Comparison of ENCODE assay signal across 10 mouse cellular contexts in the genomic region with DNA sequence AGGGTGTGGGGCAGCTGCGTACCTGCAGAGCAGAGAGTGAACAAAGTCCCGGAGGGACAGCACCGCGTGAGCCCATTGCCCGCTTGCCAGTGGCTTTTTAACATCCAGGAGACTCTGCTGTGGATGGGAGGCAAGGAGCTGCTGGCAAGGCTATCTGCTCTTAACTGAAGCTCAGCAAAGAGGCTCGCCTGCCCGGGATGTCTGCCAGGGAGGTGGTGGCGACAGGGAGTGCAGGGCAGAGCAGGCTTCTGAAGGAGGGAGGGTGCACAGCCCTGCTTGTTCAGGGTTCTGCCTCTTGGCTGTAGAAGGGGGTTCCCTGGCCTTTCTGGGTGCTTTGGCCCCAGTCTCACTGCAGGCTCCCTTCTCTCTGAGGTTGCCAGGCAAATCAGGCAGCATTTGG. TPM values are rescaled to one million over a fixed set of nuclear protein-coding genes. Genes with fewer than 3 reads are reported as not detected.
DNase-seq lines count a peak whose midpoint lies in the region; ATAC-seq lines count a peak whose summit lies in the region.
"Had no signal": no experiment of that assay in that cellular context is flagged by ENCODE, and none has a peak within 500 bp of the region (broad histone marks: within the 10 kb centered on the region; RNA-seq: fewer than 3 reads in every experiment).

No protein-coding gene starts in this region.

- DNase-seq in heart, adult 18-20 months, result peak; percentile 65 to 71
- DNase-seq in heart, adult 11 months, result no peak
- peak; percentile 87 for DNase-seq in adrenal gland, postnatal 10 days
- peak; percentile 22 to 57 for DNase-seq in gastrocnemius, adult 8-10 months (ENCODE audit: low spot score in 2 of 2)
- DNase-seq in kidney, postnatal 36 days, result no peak

- H3K36me3 ChIP-seq in neural tube, embryonic 15.5 days, result peaks cover 59% of the 10 kb centered on the region

- no peak overlapping the region for H3K9ac ChIP-seq in neural tube, embryonic 15.5 days (replicated peaks)
- H3K9ac ChIP-seq: embryonic facial prominence, embryonic 15.5 days; hindbrain, embryonic 15.5 days; neural tube, embryonic 13.5 days had no signal

- no peaks in the 10 kb centered on the region for H3K27me3 ChIP-seq in neural tube, embryonic 15.5 days (replicated peaks)
- H3K27me3 ChIP-seq: embryonic facial prominence, embryonic 15.5 days; hindbrain, embryonic 15.5 days; neural tube, embryonic 13.5 days had no signal

- H3K4me3 ChIP-seq in neural tube, embryonic 15.5 days (replicated peaks), result no peak overlapping the region
- H3K4me3 ChIP-seq: embryonic facial prominence, embryonic 15.5 days; hindbrain, embryonic 15.5 days; neural tube, embryonic 13.5 days had no signal

- no peak overlapping the region for H3K27ac ChIP-seq in neural tube, embryonic 15.5 days (replicated peaks)
- H3K27ac ChIP-seq: embryonic facial prominence, embryonic 15.5 days; hindbrain, embryonic 15.5 days; neural tube, embryonic 13.5 days had no signal

- 82% methylated on average over 8 of the region's 8 CpGs for WGBS in neural tube, embryonic 15.5 days

- H3K4me1 ChIP-seq in neural tube, embryonic 15.5 days, result no peaks in the 10 kb centered on the region
- H3K4me1 ChIP-seq: embryonic facial prominence, embryonic 15.5 days; hindbrain, embryonic 15.5 days; neural tube, embryonic 13.5 days had no signal

- no peak overlapping the region for H3K4me2 ChIP-seq in neural tube, embryonic 15.5 days
- H3K4me2 ChIP-seq: embryonic facial prominence, embryonic 15.5 days; hindbrain, embryonic 15.5 days; neural tube, embryonic 13.5 days had no signal

- no peaks in the 10 kb centered on the region for H3K9me3 ChIP-seq in neural tube, embryonic 15.5 days (replicated peaks)
- H3K9me3 ChIP-seq: embryonic facial prominence, embryonic 15.5 days; hindbrain, embryonic 15.5 days; neural tube, embryonic 13.5 days had no signal

- peak; percentile 44; the same call in 1 of the 2 replicates for ATAC-seq in megakaryocyte progenitor cell, adult 5-6 weeks (replicated peaks; ENCODE audit: poor library complexity)
- ATAC-seq in neural tube, embryonic 15.5 days (ENCODE audit: low FRiP score), result no peak

RNA-seq across cellular contexts. Expression of a gene that starts 50.4 kb away (rescaled TPM):
- 1 to 10 TPM in 1 of 2 experiments, under 1 TPM in 1; 0.47 to 1.1 TPM for total RNA-seq in heart, adult 18-20 months (2021)
- total RNA-seq in adrenal gland, postnatal 10 days (2021), result 1 to 10 TPM; 1.4 to 2.6 TPM
- 1 to 10 TPM in 3 of 4 experiments, under 1 TPM in 1; 0.92 to 4.5 (median 2.0) TPM for total RNA-seq in gastrocnemius, adult 8-10 months (2022)
- total RNA-seq in megakaryocyte progenitor cell, adult 5-6 weeks (2015), result 0.05 and 0.73 TPM in 2 replicates
- 0.10 TPM in 1 of 2 replicates, not detected in the other for total RNA-seq in megakaryocyte progenitor cell, adult 5-6 weeks (2017)
- 148 and 198 TPM in 2 replicates for polyA plus RNA-seq in neural tube, embryonic 15.5 days (2015; fragmentation: Nextera tagmentation; extraction: Ambion mirVana)

Comparison
In these comparisons a context has a peak if more than half of its experiments do, and no peak if none do; other contexts are left out.
1. DNase-seq: peak in heart, adult 18-20 months (2 of 2), adrenal gland, postnatal 10 days (single experiment) and gastrocnemius, adult 8-10 months (2 of 2); none in heart, adult 11 months (single experiment) and kidney, postnatal 36 days (0 of 2).